Mouse (Mus musculus): ENCODE measurements at regions not wholly inside any gene's neighbourhood (a gene's known extent, or its start where the extent isn't known, plus 50 kb on each side); places are given as distances from the start of the nearest gene placed in this dataset.

- peaks cover 35% of the 10 kb centered on the region for H3K4me1 ChIP-seq
Observed at GRCm38 (mm10) chr2:174848981-174849681, 88.7 kb downstream of the Edn3 start.

GRCm38 (mm10) chr2:174850860-174851259 is 90.4 kb downstream of the Edn3 start:
- Histone ChIP-seq H3K27me3 (no peaks in the 10 kb centered on the region), H3K27ac (peak overlapping the region; percentile 78), H3K4me3 (no peak overlapping the region), H3K9me3 (no peaks in the 10 kb centered on the region), H3K4me1 (peaks cover 35% of the 10 kb centered on the region), H3K9ac (no peak overlapping the region), H3K4me2 (replicated peaks) (no peak overlapping the region), H3K36me3 (no peaks in the 10 kb centered on the region)
- WGBS: 39% methylated on average over 16 of the region's 16 CpGs
- no peak for ATAC-seq (ENCODE audit: insufficient number of reproducible peaks, insufficient read depth, low FRiP score, low TSS enrichment)

More at GRCm38 (mm10) chr2:174848981-174849681, 88.7 kb downstream of the Edn3 start:
- WGBS: 42% methylated on average over 16 of the region's 16 CpGs
- H3K4me3 ChIP-seq: no peak overlapping the region
- no peaks in the 10 kb centered on the region for H3K36me3 ChIP-seq
- no peaks in the 10 kb centered on the region for H3K27me3 ChIP-seq
- H3K9ac ChIP-seq: peak overlapping the region; percentile 29; the same call in 1 of the 2 replicates
- peak overlapping the region; percentile 87 for H3K27ac ChIP-seq
- no peak overlapping the region for H3K4me2 ChIP-seq (replicated peaks)
- ATAC-seq (ENCODE audit: insufficient number of reproducible peaks, insufficient read depth, low FRiP score, low TSS enrichment): 0 out of 2 replicates have a peak, but pooled peaks have one; percentile 62
- no peaks in the 10 kb centered on the region for H3K9me3 ChIP-seq

- no peaks in the 10 kb centered on the region for H3K9me3 ChIP-seq
- H3K4me2 ChIP-seq (replicated peaks): no peak overlapping the region
- no peak overlapping the region for H3K4me3 ChIP-seq
- peak; percentile 59 for ATAC-seq (ENCODE audit: insufficient number of reproducible peaks, insufficient read depth, low FRiP score, low TSS enrichment)
- H3K4me1 ChIP-seq: peaks cover 35% of the 10 kb centered on the region
- peak overlapping the region; percentile 78 for H3K27ac ChIP-seq
- H3K27me3 ChIP-seq: no peaks in the 10 kb centered on the region
- H3K36me3 ChIP-seq: no peaks in the 10 kb centered on the region
- WGBS: 18% methylated on average over 22 of the region's 22 CpGs
- no peak overlapping the region for H3K9ac ChIP-seq
Observed at GRCm38 (mm10) chr2:174851525-174852330, 91.3 kb downstream of the Edn3 start.

GRCm38 (mm10) chr2:174853786-174854185 is 93.4 kb downstream of the Edn3 start:
- WGBS: 79% methylated on average over 8 of the region's 8 CpGs
- H3K36me3 ChIP-seq: no peaks in the 10 kb centered on the region
- H3K4me2 ChIP-seq (replicated peaks): no peak overlapping the region
- no peak overlapping the region for H3K27ac ChIP-seq
- peaks cover 47% of the 10 kb centered on the region for H3K4me1 ChIP-seq
- H3K27me3 ChIP-seq: no peaks in the 10 kb centered on the region
- no peak for ATAC-seq (ENCODE audit: insufficient number of reproducible peaks, insufficient read depth, low FRiP score, low TSS enrichment)
- no peak overlapping the region for H3K4me3 ChIP-seq
- no peak overlapping the region for H3K9ac ChIP-seq
- H3K9me3 ChIP-seq: no peaks in the 10 kb centered on the region

GRCm38 (mm10) chr2:174855548-174855947 is 95.1 kb downstream of the Edn3 start:
- Histone ChIP-seq H3K4me1 (peaks cover 41% of the 10 kb centered on the region), H3K4me2 (replicated peaks) (no peak overlapping the region), H3K36me3 (no peaks in the 10 kb centered on the region), H3K9me3 (no peaks in the 10 kb centered on the region), H3K9ac (no peak overlapping the region), H3K27ac (no peak overlapping the region), H3K27me3 (no peaks in the 10 kb centered on the region), H3K4me3 (no peak overlapping the region)
- WGBS: 83% methylated on average over 8 of the region's 8 CpGs
- ATAC-seq (ENCODE audit: insufficient number of reproducible peaks, insufficient read depth, low FRiP score, low TSS enrichment): no peak

- Histone ChIP-seq H3K4me1 (peaks cover 35% of the 10 kb centered on the region), H3K4me2 (replicated peaks) (no peak overlapping the region), H3K9ac (no peak overlapping the region), H3K27ac (no peak overlapping the region), H3K27me3 (no peaks in the 10 kb centered on the region), H3K36me3 (no peaks in the 10 kb centered on the region), H3K9me3 (no peaks in the 10 kb centered on the region), H3K4me3 (no peak overlapping the region)
- ATAC-seq (ENCODE audit: insufficient number of reproducible peaks, insufficient read depth, low FRiP score, low TSS enrichment): no peak
- WGBS: 87% methylated on average over 5 of the region's 5 CpGs
Observed at GRCm38 (mm10) chr2:174856135-174856534, 95.7 kb downstream of the Edn3 start.

GRCm38 (mm10) chr2:174858011-174858834 is 97.8 kb downstream of the Edn3 start:
- 8% methylated on average over 15 of the region's 15 CpGs for WGBS
- Histone ChIP-seq H3K27ac (peak overlapping the region; percentile 98), H3K36me3 (no peaks in the 10 kb centered on the region), H3K4me3 (no peak overlapping the region), H3K4me1 (peaks cover 27% of the 10 kb centered on the region), H3K4me2 (replicated peaks) (peak overlapping the region; percentile 32), H3K9me3 (no peaks in the 10 kb centered on the region), H3K27me3 (no peaks in the 10 kb centered on the region), H3K9ac (0 out of 2 replicates have a peak overlapping the region, but pooled peaks have one; percentile 15)
- peak; percentile 88 for ATAC-seq (ENCODE audit: insufficient number of reproducible peaks, insufficient read depth, low FRiP score, low TSS enrichment)

GRCm38 (mm10) chr2:174858835-174859215 is 98.4 kb downstream of the Edn3 start:
- Histone ChIP-seq H3K27ac (peak overlapping the region; percentile 98), H3K36me3 (no peaks in the 10 kb centered on the region), H3K27me3 (no peaks in the 10 kb centered on the region), H3K4me2 (replicated peaks) (peak overlapping the region; percentile 32), H3K9ac (0 out of 2 replicates have a peak overlapping the region, but pooled peaks have one; percentile 15), H3K4me1 (peaks cover 27% of the 10 kb centered on the region), H3K9me3 (no peaks in the 10 kb centered on the region), H3K4me3 (no peak overlapping the region)
- ATAC-seq (ENCODE audit: insufficient number of reproducible peaks, insufficient read depth, low FRiP score, low TSS enrichment): peak; percentile 95
- WGBS: 0% methylated on average over 2 of the region's 2 CpGs

GRCm38 (mm10) chr2:174859533-174859932 is 99.1 kb downstream of the Edn3 start:
- Histone ChIP-seq H3K4me2 (replicated peaks) (no peak overlapping the region), H3K4me3 (no peak overlapping the region), H3K4me1 (peaks cover 31% of the 10 kb centered on the region), H3K9ac (no peak overlapping the region), H3K27me3 (no peaks in the 10 kb centered on the region), H3K36me3 (no peaks in the 10 kb centered on the region), H3K27ac (peak overlapping the region; percentile 98), H3K9me3 (no peaks in the 10 kb centered on the region)
- WGBS: 22% methylated on average over 7 of the region's 7 CpGs
- ATAC-seq (ENCODE audit: insufficient number of reproducible peaks, insufficient read depth, low FRiP score, low TSS enrichment): no peak

- H3K4me3 ChIP-seq: no peak overlapping the region
- no peak overlapping the region for H3K4me2 ChIP-seq (replicated peaks)
- no peak overlapping the region for H3K9ac ChIP-seq
- no peaks in the 10 kb centered on the region for H3K27me3 ChIP-seq
- H3K27ac ChIP-seq: peak overlapping the region; percentile 83
- WGBS: 47% methylated on average over 3 of the region's 3 CpGs
- ATAC-seq (ENCODE audit: insufficient number of reproducible peaks, insufficient read depth, low FRiP score, low TSS enrichment): no peak
- H3K9me3 ChIP-seq: no peaks in the 10 kb centered on the region
- no peaks in the 10 kb centered on the region for H3K36me3 ChIP-seq
- H3K4me1 ChIP-seq: peaks cover 35% of the 10 kb centered on the region
Observed at GRCm38 (mm10) chr2:174864657-174865056, 104.2 kb downstream of the Edn3 start.

- Histone ChIP-seq H3K36me3 (no peaks in the 10 kb centered on the region), H3K4me2 (replicated peaks) (no peak overlapping the region), H3K27ac (no peak overlapping the region), H3K9me3 (no peaks in the 10 kb centered on the region), H3K27me3 (no peaks in the 10 kb centered on the region), H3K4me1 (peaks cover 50% of the 10 kb centered on the region), H3K9ac (no peak overlapping the region), H3K4me3 (no peak overlapping the region)
- ATAC-seq (ENCODE audit: insufficient number of reproducible peaks, insufficient read depth, low FRiP score, low TSS enrichment): no peak
- whole genome bisulfite sequencing: 85% methylated on average over 8 of the region's 8 CpGs
Observed at GRCm38 (mm10) chr2:174866546-174866945, 106.1 kb downstream of the Edn3 start.
